Mouse (Mus musculus): Measurements from ENCODE around the gene Fam114a2.

- TF ChIP-seq GATA1 (IDR thresholded peaks at IDR 0.05; ENCODE audit: borderline replicate concordance, low read length) (no peak), FLI1 (IDR thresholded peaks at IDR 0.05; ENCODE audit: low read length) (no peak)
These were observed 15.3 kb downstream of the Fam114a2 start for GRCm38 (mm10) chr11:57503155-57503554.

Measured in megakaryocyte, embryonic 14.5 days (primary cell).